Mouse (Mus musculus) erythroblast, embryonic 14.5 days (primary cell): Measurements from ENCODE around the gene Ptchd4. TPM values are rescaled to one million over a fixed set of nuclear protein-coding genes. Genes with fewer than 3 reads are reported as not detected.

ENCODE experiments used
- H3K27me3 ChIP-seq: 2 replicates; pipeline ENCODE4 v1.6.1; 2012; ENCODE audit warnings: inconsistent platforms; ENCODE audit not compliant: control insufficient read depth
- H3K36me3 ChIP-seq: 2 replicates; pipeline ENCODE4 v1.6.1; 2012; ENCODE audit warnings: mild to moderate bottlenecking, inconsistent platforms; ENCODE audit not compliant: control insufficient read depth
- H3K4me1 ChIP-seq: 2 replicates; pipeline ENCODE4 v1.6.1; 2012; ENCODE audit warnings: inconsistent platforms; ENCODE audit not compliant: control insufficient read depth
- H3K4me3 ChIP-seq: replicated peaks from 2 replicates; pipeline ENCODE3; 2012; ENCODE audit warnings: moderate library complexity, mild to moderate bottlenecking, inconsistent platforms
- H3K9me3 ChIP-seq: 2 replicates; pipeline ENCODE4 v1.6.1; 2012; ENCODE audit warnings: low read length, inconsistent platforms, mixed read lengths; ENCODE audit not compliant: control insufficient read depth
- GATA1 ChIP-seq: IDR thresholded peaks from 2 replicates; pipeline ENCODE4 v1.6.1; 2012; ENCODE audit warnings: low read length, inconsistent platforms, mixed read lengths
- TAL1 ChIP-seq: IDR thresholded peaks from 3 replicates; pipeline ENCODE4 v1.6.1; 2012; ENCODE audit warnings: low read length, inconsistent platforms, mixed read lengths
- polyA plus RNA-seq: library from polyadenylated mRNA; stranded (reverse); fragments of >175 nt; gene quantifications from 2 replicates; pipeline ENCODE4 v1.2.3, GENCODE M21; 2012

Ptchd4 gene
- polyA plus RNA-seq, 1 experiment = not detected

DNA sequence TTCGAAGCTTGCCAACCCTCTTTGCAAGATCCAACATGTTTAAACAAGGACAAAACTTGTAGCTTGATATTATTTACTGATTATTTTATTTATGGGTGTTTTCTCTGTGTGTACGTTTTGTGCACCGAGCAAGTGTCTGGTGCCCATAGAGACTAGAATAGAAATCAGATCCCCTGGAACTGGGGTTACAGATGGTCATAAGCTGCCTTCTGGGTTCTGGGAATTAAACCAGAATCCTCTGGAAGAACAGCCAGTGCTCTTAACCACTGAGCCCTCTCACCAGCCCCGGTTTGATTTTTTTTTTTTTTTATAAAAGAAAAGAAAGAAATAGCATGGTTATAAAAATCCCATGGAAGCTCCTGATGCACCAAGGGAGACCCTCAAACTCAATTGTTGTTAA is 59.1 kb downstream of the Ptchd4 start:
- TF ChIP-seq GATA1 (no peak), TAL1 (no peak)
- H3K4me3 ChIP-seq = no peak overlapping the region
- H3K27me3 ChIP-seq = no peaks in the 10 kb centered on the region
- H3K36me3 ChIP-seq = no peaks in the 10 kb centered on the region
- peaks cover 5% of the 10 kb centered on the region for H3K9me3 ChIP-seq
- H3K4me1 ChIP-seq = no peaks in the 10 kb centered on the region

DNA sequence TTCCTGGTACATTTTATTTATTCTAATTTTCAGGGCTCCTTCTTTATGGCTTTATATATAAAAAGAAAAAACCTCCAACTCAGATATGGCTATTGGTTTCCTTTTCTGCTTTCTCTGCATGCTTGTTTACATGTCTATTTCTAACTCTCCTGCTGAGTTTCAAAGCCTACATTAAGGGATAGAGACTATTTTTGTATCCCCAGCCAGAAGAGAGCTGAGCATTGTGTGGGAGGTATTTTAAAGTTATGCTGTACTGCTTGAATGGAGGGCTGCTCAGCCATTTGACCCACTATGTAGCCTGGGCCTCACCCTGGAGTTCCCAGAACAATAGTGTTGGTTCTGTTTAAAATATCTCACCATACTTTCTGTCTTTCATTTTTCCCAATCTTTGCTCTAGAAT is 77.3 kb downstream of the Ptchd4 start:
- Histone ChIP-seq H3K4me3 (no peak overlapping the region), H3K27me3 (no peaks in the 10 kb centered on the region), H3K4me1 (no peaks in the 10 kb centered on the region), H3K36me3 (no peaks in the 10 kb centered on the region), H3K9me3 (peaks cover 2% of the 10 kb centered on the region)
- no peak for TF ChIP-seq TAL1
- TF ChIP-seq GATA1 = no peak

- Histone ChIP-seq H3K27me3 (no peaks in the 10 kb centered on the region), H3K9me3 (peaks cover 2% of the 10 kb centered on the region), H3K4me3 (no peak overlapping the region), H3K36me3 (no peaks in the 10 kb centered on the region), H3K4me1 (no peaks in the 10 kb centered on the region)
- TF ChIP-seq TAL1 (no peak), GATA1 (no peak)
Measured at GRCm38 (mm10) chr17:42395299-42395698, 79.6 kb downstream of the Ptchd4 start.

DNA sequence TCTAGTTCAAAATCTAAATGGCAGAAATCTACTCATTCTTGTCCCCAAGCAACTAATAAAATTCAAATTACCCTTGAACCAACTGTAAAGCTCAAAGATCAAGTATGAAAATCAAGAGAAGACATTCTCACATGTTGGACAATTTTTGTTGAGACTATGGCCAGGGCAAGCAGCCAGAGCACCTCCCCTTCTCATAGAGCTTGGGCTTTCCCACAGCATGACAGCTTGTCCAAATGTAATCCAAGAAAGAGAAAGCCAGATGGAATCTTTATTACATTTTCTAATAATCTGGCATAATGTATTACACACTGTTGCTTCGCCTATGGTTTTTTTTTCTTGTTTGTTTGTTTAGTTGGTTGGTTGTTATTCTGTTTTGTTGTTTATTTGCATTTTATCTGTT is 102.7 kb downstream of the Ptchd4 start:
- Histone ChIP-seq H3K4me3 (no peak overlapping the region), H3K9me3 (peaks cover 2% of the 10 kb centered on the region; the same call in 1 of the 2 replicates)
- TF ChIP-seq TAL1 = no peak
- no peak for TF ChIP-seq GATA1

GRCm38 (mm10) chr17:42427961-42428360 is 112.2 kb downstream of the Ptchd4 start:
- H3K9me3 ChIP-seq = peaks cover 3% of the 10 kb centered on the region
- H3K4me1 ChIP-seq = no peaks in the 10 kb centered on the region
- H3K36me3 ChIP-seq = no peaks in the 10 kb centered on the region
- no peak overlapping the region for H3K4me3 ChIP-seq
- no peaks in the 10 kb centered on the region for H3K27me3 ChIP-seq
- no peak for TF ChIP-seq TAL1
- TF ChIP-seq GATA1 = no peak

More for the DNA sequence above, 102.7 kb downstream of the Ptchd4 start:
- Histone ChIP-seq H3K27me3 (no peaks in the 10 kb centered on the region), H3K4me1 (no peaks in the 10 kb centered on the region), H3K36me3 (no peaks in the 10 kb centered on the region)

DNA sequence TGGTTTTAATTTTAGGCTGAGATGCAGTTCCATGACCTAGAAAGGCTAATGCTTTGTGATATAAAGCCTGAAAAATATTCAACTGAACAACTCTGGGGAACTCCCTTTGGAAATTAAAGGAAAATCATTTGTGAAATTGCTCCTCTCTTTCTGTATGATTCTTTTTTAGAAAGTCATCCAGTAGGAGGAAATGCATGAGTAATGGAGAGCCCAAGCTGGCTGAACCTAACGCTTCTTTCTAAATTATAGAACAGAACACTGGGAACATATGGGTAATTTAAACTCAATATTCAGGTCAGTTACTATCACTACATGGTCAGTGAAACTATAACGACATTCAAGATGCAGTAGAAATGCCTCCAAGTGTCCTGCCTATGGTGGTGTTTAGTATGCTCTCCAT is 114.6 kb downstream of the Ptchd4 start:
- H3K4me3 ChIP-seq = no peak overlapping the region
- H3K9me3 ChIP-seq = no peaks in the 10 kb centered on the region
- TF ChIP-seq TAL1 (no peak), GATA1 (no peak)
- no peaks in the 10 kb centered on the region for H3K27me3 ChIP-seq
- H3K36me3 ChIP-seq = no peaks in the 10 kb centered on the region
- H3K4me1 ChIP-seq = no peaks in the 10 kb centered on the region

GRCm38 (mm10) chr17:42452235-42452634 is 136.5 kb downstream of the Ptchd4 start:
- H3K4me1 ChIP-seq = no peaks in the 10 kb centered on the region
- no peaks in the 10 kb centered on the region for H3K36me3 ChIP-seq
- no peak overlapping the region for H3K4me3 ChIP-seq
- no peak for TF ChIP-seq GATA1
- no peak for TF ChIP-seq TAL1
- H3K27me3 ChIP-seq = no peaks in the 10 kb centered on the region
- peaks cover 2% of the 10 kb centered on the region; the same call in 1 of the 2 replicates for H3K9me3 ChIP-seq

DNA sequence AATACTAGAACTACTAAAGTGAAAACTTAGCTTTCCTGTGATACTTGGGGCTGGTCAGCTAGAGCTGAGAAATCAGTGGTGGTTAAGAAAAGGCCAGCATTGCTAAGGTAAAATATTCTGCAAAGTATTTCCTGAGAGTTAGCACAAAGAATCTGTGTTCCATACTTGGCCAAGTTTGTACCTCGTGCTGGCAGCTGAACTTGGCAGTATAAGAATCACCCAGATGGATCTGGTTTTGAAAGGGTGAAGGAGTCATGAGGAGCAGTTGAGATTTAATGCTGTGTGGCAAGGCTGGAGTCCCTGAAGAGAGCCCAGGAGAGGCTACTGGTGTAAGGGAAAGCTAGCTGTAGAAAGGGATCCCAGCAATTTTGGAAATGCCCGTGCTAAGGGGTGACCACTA is 140.7 kb downstream of the Ptchd4 start:
- no peak overlapping the region for H3K4me3 ChIP-seq
- no peaks in the 10 kb centered on the region for H3K4me1 ChIP-seq
- no peak for TF ChIP-seq TAL1
- H3K9me3 ChIP-seq = peaks cover 2% of the 10 kb centered on the region; the same call in 1 of the 2 replicates
- no peaks in the 10 kb centered on the region for H3K36me3 ChIP-seq
- H3K27me3 ChIP-seq = no peaks in the 10 kb centered on the region

DNA sequence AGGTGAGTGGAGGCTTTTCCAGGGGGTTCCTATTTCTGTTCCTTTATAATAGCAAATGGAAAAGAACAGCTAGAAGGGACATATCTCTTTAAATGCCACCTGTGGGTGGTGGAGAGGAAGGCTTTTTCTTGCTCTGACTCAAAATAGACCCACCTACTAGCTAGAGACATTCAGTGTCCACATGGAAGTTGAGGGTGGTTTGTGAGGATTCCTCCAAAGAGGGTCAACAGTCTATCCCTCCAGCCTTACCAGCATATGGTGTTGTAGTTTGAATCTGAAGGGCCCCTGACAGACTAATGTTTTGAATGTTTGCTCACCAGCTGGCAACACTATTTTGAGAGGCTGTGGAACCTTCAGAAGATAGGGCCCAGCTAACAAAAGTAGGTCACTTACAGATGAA is 147.0 kb downstream of the Ptchd4 start:
- TF ChIP-seq GATA1 (no peak), TAL1 (no peak)
- Histone ChIP-seq H3K9me3 (no peaks in the 10 kb centered on the region; the same call in 1 of the 2 replicates), H3K36me3 (no peaks in the 10 kb centered on the region), H3K27me3 (no peaks in the 10 kb centered on the region), H3K4me1 (no peaks in the 10 kb centered on the region), H3K4me3 (no peak overlapping the region)
